Mouse (Mus musculus) T-helper 1 cell (primary cell): ENCODE measurements around the gene Pygb.

Experiments
- in situ Hi-C: fragments of 300-600 bp; cut with MboI, MseI; formaldehyde crosslinking; loops from one replicate; pipeline ENCODE4 v1.15.1; 2025; ENCODE audit warnings: high pct_unique_total_duplicates

The Pygb gene

GRCm38 (mm10) chr2:150788768-150789550 lies 2.4 kb downstream of the Pygb start:
- in situ Hi-C loops: no loop called here

- in situ Hi-C loops: no loop called here
These were observed 6.8 kb downstream of the Pygb start for GRCm38 (mm10) chr2:150793320-150793719.

- in situ Hi-C loops: loop anchor here (5.0 kb wide), 1 partner anchor 99 kb away; no protein-coding TSS in a partner anchor
These were observed 11.5 kb downstream of the Pygb start for GRCm38 (mm10) chr2:150798084-150798483.

GRCm38 (mm10) chr2:150800616-150801015 lies 14.1 kb downstream of the Pygb start:
- in situ Hi-C loops: no loop called here

GRCm38 (mm10) chr2:150803035-150803434 lies 16.5 kb downstream of the Pygb start:
- in situ Hi-C loops: no loop called here

- in situ Hi-C loops: no loop called here
These were observed 21.8 kb downstream of the Pygb start for GRCm38 (mm10) chr2:150808381-150808780.

- in situ Hi-C loops: no loop called here
These were observed 22.3 kb downstream of the Pygb start for GRCm38 (mm10) chr2:150808812-150809211.

GRCm38 (mm10) chr2:150810603-150811002 lies 24.1 kb downstream of the Pygb start:
- in situ Hi-C loops: no loop called here

- in situ Hi-C loops: no loop called here
These were observed 26.3 kb downstream of the Pygb start for GRCm38 (mm10) chr2:150812816-150813215.

GRCm38 (mm10) chr2:150816676-150817402 lies 30.3 kb downstream of the Pygb start:
- in situ Hi-C loops: no loop called here

- in situ Hi-C loops: no loop called here
These were observed 32.2 kb downstream of the Pygb start for GRCm38 (mm10) chr2:150818742-150819141.

- in situ Hi-C loops: no loop called here
These were observed 34.2 kb downstream of the Pygb start for GRCm38 (mm10) chr2:150820720-150821119.

- in situ Hi-C loops: no loop called here
These were observed 36.5 kb downstream of the Pygb start for GRCm38 (mm10) chr2:150822987-150823386.

- in situ Hi-C loops: no loop called here
These were observed 39.9 kb downstream of the Pygb start for GRCm38 (mm10) chr2:150826426-150826825.

GRCm38 (mm10) chr2:150828164-150828563 lies 41.6 kb downstream of the Pygb start:
- in situ Hi-C loops: no loop called here

- in situ Hi-C loops: no loop called here
These were observed 42.1 kb downstream of the Pygb start for GRCm38 (mm10) chr2:150828654-150829053.

GRCm38 (mm10) chr2:150830011-150830410 lies 43.5 kb downstream of the Pygb start:
- in situ Hi-C loops: no loop called here

GRCm38 (mm10) chr2:150830911-150831441 lies 44.4 kb downstream of the Pygb start:
- in situ Hi-C loops: no loop called here

- in situ Hi-C loops: no loop called here
These were observed 45.5 kb downstream of the Pygb start for GRCm38 (mm10) chr2:150832029-150832428.

GRCm38 (mm10) chr2:150834616-150835015 lies 48.1 kb downstream of the Pygb start:
- in situ Hi-C loops: no loop called here

- in situ Hi-C loops: no loop called here
These were observed 49.4 kb downstream of the Pygb start for GRCm38 (mm10) chr2:150835975-150836374.

GRCm38 (mm10) chr2:150836906-150837305 lies 50.4 kb downstream of the Pygb start:
- in situ Hi-C loops: no loop called here

- in situ Hi-C loops: no loop called here
These were observed 51.2 kb downstream of the Pygb start for GRCm38 (mm10) chr2:150837781-150838180.
